Mouse (Mus musculus) adipocyte (in vitro differentiated cells): ENCODE results near the gene Teddm1b.

Source experiments
- DNase-seq: peaks from one replicate; pipeline ENCODE4 v3.0.0-alpha.2; 2016; ENCODE audit warnings: low spot score

Teddm1b gene

GRCm38 (mm10) chr1:153900860-153901730 lies 26.9 kb downstream of the Teddm1b start:
- DNase-seq, result peak; percentile 96

GRCm38 (mm10) chr1:153903006-153903405 lies 28.9 kb downstream of the Teddm1b start:
- no peak for DNase-seq

GRCm38 (mm10) chr1:153904236-153904635 lies 30.1 kb downstream of the Teddm1b start:
- DNase-seq, result no peak

GRCm38 (mm10) chr1:153905884-153906283 lies 31.7 kb downstream of the Teddm1b start:
- no peak for DNase-seq

GRCm38 (mm10) chr1:153908208-153908607 lies 34.1 kb downstream of the Teddm1b start:
- no peak for DNase-seq

- DNase-seq, result no peak
These were observed 34.6 kb downstream of the Teddm1b start for GRCm38 (mm10) chr1:153908741-153909140.

DNA sequence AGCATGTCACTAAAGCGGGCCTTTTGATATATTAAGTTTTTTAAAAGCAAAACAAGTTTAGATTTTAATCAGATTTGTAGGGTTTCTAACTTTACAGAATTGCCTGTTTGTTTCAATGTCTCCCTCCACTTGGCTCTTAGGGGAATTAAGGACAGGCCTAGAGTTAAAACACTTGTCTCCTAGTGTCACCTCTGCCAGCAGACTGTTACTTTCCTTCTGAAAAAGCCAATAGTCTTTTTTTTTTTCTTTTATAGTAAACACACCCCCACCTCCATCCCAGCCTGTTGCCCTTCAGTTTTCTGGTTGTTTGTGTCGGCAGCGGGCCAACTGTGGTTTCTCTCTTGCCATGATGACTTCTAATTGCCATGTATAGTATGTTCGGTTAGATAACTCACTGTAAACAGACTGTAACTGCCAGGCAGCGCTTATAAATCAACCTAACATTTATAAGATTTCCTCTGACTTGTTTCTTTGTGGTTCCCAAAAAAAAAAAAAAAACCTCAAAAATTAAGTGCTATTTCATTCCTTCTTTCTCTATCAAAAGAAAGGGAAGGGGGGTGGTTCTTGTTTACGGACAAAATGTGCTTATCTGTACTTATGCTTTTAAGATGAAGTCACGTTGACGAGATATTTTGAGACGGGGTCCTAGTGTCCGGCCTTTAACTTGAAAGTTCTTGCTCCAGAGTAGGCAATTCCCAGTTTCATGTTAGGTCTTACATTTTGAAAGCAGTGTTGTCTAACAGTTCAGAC lies 35.2 kb downstream of the Teddm1b start:
- DNase-seq, result peak; percentile 49

GRCm38 (mm10) chr1:153909963-153910291 lies 35.8 kb downstream of the Teddm1b start:
- DNase-seq, result no peak

DNA sequence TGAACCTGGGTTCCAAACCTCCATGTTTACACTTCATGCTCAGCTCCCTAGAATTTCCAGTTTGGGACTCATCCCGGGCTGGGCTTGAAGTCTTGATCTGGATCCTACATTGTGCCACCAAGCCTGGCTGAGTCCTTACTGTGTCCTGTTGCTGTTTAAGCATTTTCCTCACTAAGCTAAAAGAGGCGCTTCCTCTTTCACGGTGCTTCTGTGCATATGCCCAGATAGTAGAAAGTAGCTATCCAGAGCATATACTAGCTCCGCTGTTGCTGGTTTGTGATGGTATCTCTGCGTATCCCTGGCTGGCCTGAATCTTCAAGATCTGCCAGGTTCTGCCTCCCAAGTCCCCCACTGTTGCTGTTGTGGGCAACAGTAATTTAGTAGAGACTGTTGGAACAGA lies 36.3 kb downstream of the Teddm1b start:
- DNase-seq, result no peak

DNA sequence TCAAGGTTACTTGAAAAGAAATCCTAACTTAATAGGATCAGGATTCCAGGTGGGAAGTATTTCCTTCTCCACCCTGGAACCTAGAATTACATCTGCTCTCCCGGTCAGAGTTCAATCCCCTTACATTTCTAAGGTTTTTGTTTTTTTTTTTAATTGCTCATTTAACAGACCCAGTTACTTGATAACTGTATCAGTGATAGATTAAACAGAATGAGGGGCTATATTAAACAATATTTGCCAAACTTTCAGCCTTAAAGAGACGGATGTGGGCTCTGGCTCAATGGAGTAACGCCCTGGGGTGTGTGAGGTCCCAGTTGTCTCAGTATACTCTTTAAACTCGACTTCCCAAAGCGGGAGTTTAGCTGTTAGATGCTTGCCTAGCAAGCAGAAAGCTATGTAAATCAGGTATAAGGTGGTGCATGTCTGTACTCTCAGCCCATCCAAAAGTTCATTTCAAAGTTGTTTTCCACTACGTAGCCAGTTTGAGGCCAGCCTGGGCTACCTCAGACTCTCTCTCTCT lies 37.2 kb downstream of the Teddm1b start:
- DNase-seq, result no peak

- peak; percentile 50 for DNase-seq
These were observed 39.7 kb downstream of the Teddm1b start for GRCm38 (mm10) chr1:153913869-153914268.

DNA sequence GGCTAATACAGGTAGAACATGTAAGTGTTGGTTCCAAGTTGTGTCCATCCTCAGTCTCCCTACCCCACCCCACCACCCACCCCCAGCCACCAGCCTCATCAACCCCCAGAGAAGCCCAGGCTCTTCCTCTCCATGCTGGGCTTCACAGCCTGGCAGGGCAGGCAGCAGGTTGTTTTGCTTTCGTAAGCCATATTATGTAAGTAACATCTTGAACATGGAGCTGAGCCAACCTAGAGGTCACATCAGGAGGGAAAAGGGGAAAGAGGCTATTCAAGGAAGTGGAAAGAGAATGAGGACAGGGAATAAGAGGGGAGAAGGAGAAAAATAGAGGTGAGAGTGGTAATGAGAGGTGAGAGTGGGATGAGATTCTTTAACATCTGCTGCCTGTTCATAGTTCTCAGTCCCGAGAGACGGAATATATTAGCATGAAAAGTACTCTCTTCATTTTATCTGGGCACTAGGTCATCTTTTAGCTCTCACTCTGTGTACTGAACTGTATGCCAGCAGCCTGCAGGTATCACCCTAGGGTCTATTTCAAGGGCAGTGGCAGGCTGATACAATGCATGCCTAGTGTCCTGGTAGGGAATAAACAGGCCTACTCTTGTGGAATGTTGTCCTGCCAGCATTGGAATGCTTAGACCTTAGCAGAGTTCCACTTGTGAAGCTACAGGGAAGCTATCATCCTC lies 44.5 kb downstream of the Teddm1b start:
- peak; percentile 82 for DNase-seq

DNA sequence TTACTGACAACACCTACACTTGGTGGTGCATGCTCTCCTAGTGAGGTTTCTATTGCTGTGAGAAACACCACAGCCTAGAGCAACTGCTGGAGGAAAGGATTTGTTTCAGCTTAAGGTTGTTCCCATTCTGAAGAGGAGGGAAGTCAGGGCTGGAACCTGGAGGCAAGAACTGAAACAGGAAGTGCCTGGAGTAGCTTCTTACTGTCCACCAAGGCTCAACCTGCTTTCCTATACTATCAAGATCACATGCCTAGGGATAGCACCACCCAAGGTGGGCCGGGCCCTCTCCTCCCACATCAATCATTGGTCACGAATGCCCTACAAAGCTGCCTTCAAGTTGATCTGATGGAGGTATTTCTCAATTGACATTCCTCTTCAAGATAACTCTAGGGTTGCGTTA lies 47.5 kb downstream of the Teddm1b start:
- no peak for DNase-seq

DNA sequence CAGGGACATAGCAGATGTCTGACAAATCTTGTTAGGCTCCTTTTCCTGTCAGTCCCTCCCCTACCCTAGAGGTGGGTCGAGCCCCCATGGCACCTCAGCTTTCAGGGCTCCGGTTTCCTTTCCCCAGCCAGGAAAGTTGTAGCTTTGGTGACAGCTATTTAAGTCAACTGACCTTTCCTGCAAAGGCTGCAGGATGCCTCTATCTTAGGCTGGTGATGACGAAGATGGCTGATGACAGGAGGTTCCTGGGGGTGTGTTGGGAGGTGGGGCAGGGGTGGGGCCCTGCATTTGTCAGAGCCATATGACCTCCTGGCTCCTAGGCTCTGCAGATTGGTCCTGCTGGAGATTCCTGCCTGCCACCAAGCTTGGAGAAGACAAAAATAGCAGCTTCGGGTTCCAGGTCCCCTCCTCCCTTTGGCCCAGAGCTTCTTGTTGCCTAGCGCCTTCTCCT lies 48.5 kb downstream of the Teddm1b start:
- DNase-seq, result peak; percentile 54

DNA sequence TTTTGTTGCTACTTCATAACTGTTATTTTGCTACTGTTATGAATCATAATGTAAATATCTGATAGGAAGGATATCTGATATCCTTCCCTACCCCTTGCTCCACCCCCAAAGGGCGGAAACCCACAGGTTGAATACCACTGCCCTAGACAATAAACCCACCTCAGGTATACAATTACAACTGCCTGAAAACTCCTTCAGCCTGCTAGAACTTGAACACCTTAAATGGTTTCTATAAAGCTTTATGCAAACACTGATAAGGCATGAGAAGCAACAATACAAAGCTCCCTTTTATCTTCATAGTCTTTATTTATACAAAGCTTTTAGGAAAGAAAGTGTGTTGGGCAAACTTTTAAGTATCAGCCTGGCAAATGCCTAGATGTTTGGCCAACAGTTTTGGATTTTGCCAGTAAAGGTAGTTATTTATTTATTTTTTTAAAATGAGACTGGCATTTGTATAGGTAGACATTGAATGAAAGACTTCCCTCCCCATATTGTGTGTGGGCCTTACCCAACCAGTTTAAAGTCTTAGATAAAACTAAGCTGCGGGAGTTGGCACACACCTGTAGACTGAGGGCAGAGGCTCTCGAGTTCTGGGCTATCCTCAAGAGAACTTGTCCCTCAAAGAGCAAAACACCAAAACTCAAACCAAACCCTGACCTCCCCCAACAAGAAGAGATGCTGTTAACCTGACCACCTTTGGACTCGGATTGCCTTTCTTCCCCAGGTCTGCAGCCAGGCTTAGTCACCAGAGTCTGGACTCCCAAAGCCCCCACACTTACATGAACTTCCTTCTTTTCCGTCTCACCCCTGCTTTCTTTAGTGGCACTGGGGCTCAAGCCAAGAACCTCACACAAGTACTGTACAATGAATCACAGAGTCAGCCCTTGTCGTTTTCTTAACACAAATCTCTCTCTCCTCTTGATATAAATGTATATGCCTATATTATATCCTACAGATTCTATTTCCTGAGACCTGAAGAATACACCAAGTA lies 50.5 kb downstream of the Teddm1b start:
- no peak for DNase-seq
